In genomic region chr17:12757161-12757560, GRCm38 (mm10) we compare ENCODE assay signal across 18 mouse cellular contexts. TPM values are rescaled to one million over a fixed set of nuclear protein-coding genes. Genes with fewer than 3 reads are reported as not detected.
A peak's percentile ranks its signal among the peaks of the same experiment; 100 is the strongest.
DNase-seq lines count a peak whose midpoint lies in the region; ATAC-seq and TF ChIP-seq lines count a peak whose summit lies in the region.
"Had no signal": no experiment of that assay in that cellular context is flagged by ENCODE, and none has a peak within 500 bp of the region (broad histone marks: within the 10 kb centered on the region; RNA-seq: fewer than 3 reads in every experiment).

No protein-coding gene starts in this region.

- H3K9me3 ChIP-seq in forebrain, embryonic 14.5 days (replicated peaks; ENCODE audit: control insufficient read depth, low read length): no peaks in the 10 kb centered on the region
- no peaks in the 10 kb centered on the region for H3K9me3 ChIP-seq in stomach, postnatal 0 days (ENCODE audit: control insufficient read depth, low read length)
- H3K9me3 ChIP-seq: embryonic facial prominence, embryonic 15.5 days; forebrain, embryonic 10.5 days; hindbrain, embryonic 12.5 days; liver, embryonic 13.5 days; lung, embryonic 15.5 days; neural tube, embryonic 12.5 days had no signal

- peak overlapping the region; percentile 20; the same call in 1 of the 2 replicates for H3K27ac ChIP-seq in olfactory bulb, adult 2 months (ENCODE audit: insufficient read depth, low read depth, low read length)
- H3K27ac ChIP-seq in forebrain, embryonic 14.5 days (ENCODE audit: low read depth, low read length): no peak overlapping the region
- H3K27ac ChIP-seq in stomach, postnatal 0 days (replicated peaks): no peak overlapping the region
- H3K27ac ChIP-seq: embryonic facial prominence, embryonic 15.5 days; forebrain, embryonic 10.5 days; hindbrain, embryonic 12.5 days; liver, embryonic 13.5 days; lung, embryonic 15.5 days; neural tube, embryonic 12.5 days had no signal

- peak; percentile 49 to 55 for DNase-seq in heart, adult 18-20 months
- DNase-seq in heart, postnatal 4 days: no peak
- DNase-seq in lung, postnatal 36 days: peak; percentile 42
- DNase-seq in lung, postnatal 4 days: no peak
- DNase-seq in cerebellum, adult 9-11 months: peak; percentile 77
- DNase-seq in forebrain, embryonic 14.5 days (ENCODE audit: low spot score): no peak
- no peak for DNase-seq in stomach, postnatal 0 days (ENCODE audit: low spot score)
- DNase-seq: adrenal gland, postnatal 25 days; embryo, embryonic 11 days; gastrocnemius, postnatal 14 days; liver, embryonic 13.5 days; right cerebral cortex, postnatal 25 days had no signal

- WGBS in olfactory bulb, adult 2 months: 78% methylated on average over 6 of the region's 6 CpGs
- WGBS in forebrain, embryonic 14.5 days: 89% methylated on average over 6 of the region's 6 CpGs
- WGBS in stomach, postnatal 0 days: 67% methylated on average over 6 of the region's 6 CpGs

- TF ChIP-seq CTCF in olfactory bulb, adult 2 months (IDR thresholded peaks at IDR 0.05; ENCODE audit: insufficient read depth, low read depth, low read length): no peak
- TF ChIP-seq CTCF in stomach, postnatal 0 days (IDR thresholded peaks at IDR 0.05; ENCODE audit: low read depth): no peak

- 0 out of 2 replicates have a peak, but pooled peaks cover 3% of the 10 kb centered on the region for H3K36me3 ChIP-seq in forebrain, embryonic 14.5 days (ENCODE audit: control insufficient read depth, insufficient read depth, low read length)
- H3K36me3 ChIP-seq in stomach, postnatal 0 days (ENCODE audit: control insufficient read depth, insufficient read depth, low read length): no peaks in the 10 kb centered on the region
- H3K36me3 ChIP-seq: hindbrain, embryonic 12.5 days; neural tube, embryonic 12.5 days had no signal

- TF ChIP-seq EP300 in stomach, postnatal 0 days (optimal IDR thresholded peaks at IDR 0.05): no peak

- no peak overlapping the region for H3K4me3 ChIP-seq in olfactory bulb, adult 2 months (ENCODE audit: insufficient read depth, low read depth, low read length)
- H3K4me3 ChIP-seq in forebrain, embryonic 14.5 days (ENCODE audit: low read depth, low read length): no peak overlapping the region
- H3K4me3 ChIP-seq in stomach, postnatal 0 days (ENCODE audit: low read depth, low read length): no peak overlapping the region
- H3K4me3 ChIP-seq: embryonic facial prominence, embryonic 15.5 days; forebrain, embryonic 10.5 days; hindbrain, embryonic 12.5 days; liver, embryonic 13.5 days; lung, embryonic 15.5 days; neural tube, embryonic 12.5 days had no signal

- H3K27me3 ChIP-seq in forebrain, embryonic 14.5 days (replicated peaks; ENCODE audit: control insufficient read depth, insufficient read depth, low read length): no peaks in the 10 kb centered on the region
- H3K27me3 ChIP-seq in stomach, postnatal 0 days (ENCODE audit: control insufficient read depth, insufficient read depth, low read length): no peaks in the 10 kb centered on the region
- H3K27me3 ChIP-seq: embryonic facial prominence, embryonic 15.5 days; hindbrain, embryonic 12.5 days; liver, embryonic 13.5 days; lung, embryonic 15.5 days; neural tube, embryonic 12.5 days had no signal

- no peak overlapping the region for H3K4me2 ChIP-seq in forebrain, embryonic 14.5 days (ENCODE audit: low read length)
- H3K4me2 ChIP-seq in stomach, postnatal 0 days (replicated peaks; ENCODE audit: low read depth): no peak overlapping the region
- H3K4me2 ChIP-seq: embryonic facial prominence, embryonic 15.5 days; hindbrain, embryonic 12.5 days; liver, embryonic 13.5 days; lung, embryonic 15.5 days; neural tube, embryonic 12.5 days had no signal

- peaks cover 33% of the 10 kb centered on the region for H3K4me1 ChIP-seq in olfactory bulb, adult 2 months (ENCODE audit: control insufficient read depth, insufficient read depth, low read length)
- no peaks in the 10 kb centered on the region for H3K4me1 ChIP-seq in forebrain, embryonic 14.5 days (ENCODE audit: control insufficient read depth, insufficient read depth, low read length)
- peaks cover 31% of the 10 kb centered on the region for H3K4me1 ChIP-seq in stomach, postnatal 0 days (replicated peaks; ENCODE audit: control insufficient read depth, insufficient read depth)

- ATAC-seq in forebrain, embryonic 14.5 days: no peak
- ATAC-seq in stomach, postnatal 0 days (ENCODE audit: low FRiP score, low TSS enrichment): no peak

- no peak for TF ChIP-seq POLR2A in olfactory bulb, adult 2 months (IDR thresholded peaks at IDR 0.05; ENCODE audit: insufficient read depth, low read depth, low read length)

- no peak overlapping the region for H3K9ac ChIP-seq in forebrain, embryonic 14.5 days (ENCODE audit: low read length)
- no peak overlapping the region for H3K9ac ChIP-seq in stomach, postnatal 0 days (ENCODE audit: low read length)
- H3K9ac ChIP-seq: embryonic facial prominence, embryonic 15.5 days; hindbrain, embryonic 12.5 days; liver, embryonic 13.5 days; lung, embryonic 15.5 days; neural tube, embryonic 12.5 days had no signal

RNA-seq across cellular contexts. Expression of gene Igf2r, which starts 12.3 kb away (rescaled TPM):
- 100 to 1,000 TPM; 111 to 115 TPM for total RNA-seq in heart, adult 18-20 months (2021)
- 100 to 1,000 TPM; 318 TPM for total RNA-seq in heart, postnatal 4 days (2021)
- polyA plus RNA-seq in olfactory bulb, adult 2 months (2012; ENCODE audit: insufficient read depth, insufficient read length, low replicate concordance, missing spikeins): 51.4 TPM in 1 of 2 replicates, not detected in the other
- polyA plus RNA-seq in forebrain, embryonic 14.5 days (2014; fragmentation: Nextera tagmentation; extraction: Ambion mirVana): 9.6 and 10.9 TPM in 2 replicates
- 9.4 and 9.6 TPM in 2 replicates for polyA plus RNA-seq in stomach, postnatal 0 days (2015; fragmentation: Nextera tagmentation; extraction: Ambion mirVana)

Comparison
In these comparisons a context has a peak if more than half of its experiments do, and no peak if none do; other contexts are left out.
1. DNase-seq: peak in heart, adult 18-20 months (2 of 2), lung, postnatal 36 days (single experiment) and cerebellum, adult 9-11 months (single experiment); none in heart, postnatal 4 days (single experiment), lung, postnatal 4 days (0 of 2), forebrain, embryonic 14.5 days (single experiment) and stomach, postnatal 0 days (single experiment).